Mouse (Mus musculus) liver, adult 2 months (tissue): ENCODE results near the gene Agap3. TPM values are rescaled to one million over a fixed set of nuclear protein-coding genes. Genes with fewer than 3 reads are reported as not detected.

Experiments
- DNase-seq: peaks from one replicate; pipeline ENCODE4 v3.0.0-alpha.2; 2011; ENCODE audit warnings: low read depth, low spot score; ENCODE audit errors: extremely low read depth
- H3K27ac ChIP-seq: fragments of 200-500 bp; replicated peaks from 2 replicates; pipeline ENCODE4 v1.5.1; 2012; ENCODE audit warnings: low read depth, mild to moderate bottlenecking, control low read depth, inconsistent platforms, low read length; ENCODE audit not compliant: insufficient read depth
- H3K27me3 ChIP-seq: fragments of 200-500 bp; 2 replicates; pipeline ENCODE4 v1.6.1; 2012; ENCODE audit warnings: mild to moderate bottlenecking, moderate library complexity, low read length, inconsistent platforms; ENCODE audit not compliant: control insufficient read depth, insufficient read depth
- H3K36me3 ChIP-seq: fragments of 200-500 bp; 2 replicates; pipeline ENCODE4 v1.6.1; 2012; ENCODE audit warnings: low read length, inconsistent platforms; ENCODE audit not compliant: control insufficient read depth, insufficient read depth
- H3K4me1 ChIP-seq: fragments of 200-500 bp; 2 replicates; pipeline ENCODE4 v1.6.1; 2011; ENCODE audit warnings: low read length; ENCODE audit not compliant: control insufficient read depth, insufficient read depth
- H3K4me3 ChIP-seq: fragments of 200-500 bp; 2 replicates; pipeline ENCODE4 v1.5.1; 2011; ENCODE audit warnings: low read depth, mild to moderate bottlenecking, control low read depth, low read length, moderate library complexity; ENCODE audit not compliant: insufficient read depth
- H3K79me2 ChIP-seq: fragments of 200-500 bp; 2 replicates; pipeline ENCODE4 v1.6.1; 2012; ENCODE audit warnings: inconsistent platforms, mild to moderate bottlenecking, low read length, moderate library complexity; ENCODE audit not compliant: control insufficient read depth, insufficient read depth
- H3K9ac ChIP-seq: fragments of 200-500 bp; 2 replicates; pipeline ENCODE4 v1.6.1; 2012; ENCODE audit warnings: low read depth, mild to moderate bottlenecking, control low read depth, inconsistent platforms, low read length
- CTCF ChIP-seq: fragments of 200-500 bp; IDR thresholded peaks from 2 replicates; pipeline ENCODE4 v1.5.1; 2011; ENCODE audit warnings: low read depth, low read length, control low read depth
- POLR2A ChIP-seq: fragments of 200-500 bp; IDR thresholded peaks from 2 replicates; pipeline ENCODE4 v1.6.1; 2011; ENCODE audit warnings: low read length, control low read depth; ENCODE audit not compliant: insufficient read depth; ENCODE audit errors: extremely low read depth
- WGBS: fragments of 180-500 bp; shearing (Covaris S2); methylation state at CpG from one replicate; pipeline ENCODE4 v1.1.7; 2018; 5-methylcytosine and 5-hydroxymethylcytosine counted together
- polyA plus RNA-seq: library from polyadenylated mRNA; depleted of rRNA; stranded (reverse); fragments of >200 nt; gene quantifications from 2 replicates; pipeline ENCODE4 v1.2.3, GENCODE M21; 2012
- total RNA-seq: library from RNA; depleted of rRNA; stranded (reverse); fragments of >200 nt; gene quantifications from 2 replicates; pipeline ENCODE4 v1.2.3, GENCODE M21; 2014

The Agap3 gene
- total and polyA plus RNA-seq, 2 experiments: 13.8 to 37.8 TPM

DNA sequence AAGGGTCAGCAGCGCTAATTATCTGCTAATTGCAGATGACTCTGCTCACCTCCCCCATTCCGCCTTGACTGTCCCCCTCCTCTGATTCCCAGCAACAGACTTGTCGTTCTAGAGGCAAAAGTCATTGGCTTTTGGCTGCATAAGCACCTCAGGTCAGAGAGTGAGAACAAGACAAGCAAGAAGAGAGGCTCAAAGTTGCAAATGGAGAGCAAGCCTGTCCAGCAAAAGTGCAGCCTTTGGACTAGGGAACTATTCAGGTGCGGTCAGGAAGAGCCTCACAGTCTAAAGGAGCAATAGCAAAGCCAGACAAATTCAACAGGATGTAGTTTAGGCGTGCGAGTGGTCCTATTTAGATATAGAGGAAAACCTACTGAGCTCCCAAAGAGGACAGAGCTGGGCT, 75.8 kb downstream of the Agap3 start:
- TF ChIP-seq CTCF (no peak), POLR2A (no peak)
- Histone ChIP-seq H3K9ac (no peak overlapping the region), H3K4me3 (no peak overlapping the region), H3K36me3 (no peaks in the 10 kb centered on the region), H3K27me3 (peaks cover 10% of the 10 kb centered on the region), H3K4me1 (no peaks in the 10 kb centered on the region), H3K79me2 (no peaks in the 10 kb centered on the region), H3K27ac (no peak overlapping the region)
- 21% methylated on average over 6 of the region's 6 CpGs for WGBS
- no peak for DNase-seq

DNA sequence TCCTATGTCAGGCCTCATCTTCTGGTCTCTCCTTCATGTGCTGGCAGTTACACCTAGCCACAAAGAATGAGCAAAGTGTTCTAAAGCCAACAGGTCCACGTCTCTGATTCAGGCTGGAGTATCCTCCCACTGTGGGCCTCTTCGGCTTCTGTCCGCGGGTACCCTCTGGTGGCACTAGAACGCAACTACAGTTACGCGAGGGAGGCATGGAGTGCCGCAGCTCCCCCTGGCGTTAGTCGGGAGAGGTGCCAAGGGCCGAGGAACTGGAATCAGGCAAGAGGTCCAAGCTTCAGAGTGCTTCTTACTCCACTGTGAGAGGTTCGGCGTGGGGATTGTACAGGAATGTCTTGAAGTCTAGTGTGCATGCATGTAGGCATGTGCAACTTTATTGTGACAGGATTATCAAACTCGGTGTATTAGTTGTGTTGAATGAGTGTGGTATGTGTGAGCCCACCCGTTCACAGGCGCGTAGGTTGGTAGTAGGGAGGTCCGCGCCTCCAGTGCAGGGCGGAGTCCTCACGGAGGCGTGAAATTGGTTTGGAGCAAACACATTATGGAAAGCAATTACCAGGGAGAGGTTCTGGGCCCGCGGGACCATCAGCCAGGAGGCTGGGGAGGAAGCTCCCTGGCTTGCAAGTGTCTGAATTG, 78.2 kb downstream of the Agap3 start:
- no peaks in the 10 kb centered on the region for H3K36me3 ChIP-seq
- peak; percentile 61 for DNase-seq
- no peak overlapping the region for H3K9ac ChIP-seq
- TF ChIP-seq CTCF (peak; percentile 100), POLR2A (no peak)
- peaks cover 10% of the 10 kb centered on the region for H3K27me3 ChIP-seq
- H3K4me3 ChIP-seq: no peak overlapping the region; the same call in 1 of the 2 replicates
- WGBS: 22% methylated on average over 24 of the region's 24 CpGs
- H3K79me2 ChIP-seq: no peaks in the 10 kb centered on the region
- no peaks in the 10 kb centered on the region for H3K4me1 ChIP-seq
- no peak overlapping the region for H3K27ac ChIP-seq

GRCm38 (mm10) chr5:24533391-24533790, 81.4 kb downstream of the Agap3 start:
- Histone ChIP-seq H3K27ac (no peak overlapping the region), H3K27me3 (peaks cover 5% of the 10 kb centered on the region), H3K4me1 (no peaks in the 10 kb centered on the region), H3K4me3 (no peak overlapping the region), H3K79me2 (no peaks in the 10 kb centered on the region), H3K36me3 (no peaks in the 10 kb centered on the region), H3K9ac (no peak overlapping the region)
- 57% methylated on average over 11 of the region's 11 CpGs for WGBS
- TF ChIP-seq CTCF: no peak
- TF ChIP-seq POLR2A: no peak
- DNase-seq: no peak

GRCm38 (mm10) chr5:24534292-24534691, 82.3 kb downstream of the Agap3 start:
- WGBS: 46% methylated on average over 5 of the region's 5 CpGs
- Histone ChIP-seq H3K4me1 (no peaks in the 10 kb centered on the region), H3K4me3 (no peak overlapping the region), H3K27ac (no peak overlapping the region), H3K27me3 (peaks cover 5% of the 10 kb centered on the region), H3K9ac (no peak overlapping the region), H3K36me3 (no peaks in the 10 kb centered on the region), H3K79me2 (no peaks in the 10 kb centered on the region)
- peak; percentile 6 for DNase-seq
- no peak for TF ChIP-seq POLR2A
- TF ChIP-seq CTCF: peak; percentile 9; the same call in 1 of the 2 replicates

GRCm38 (mm10) chr5:24535731-24536130, 83.8 kb downstream of the Agap3 start:
- TF ChIP-seq CTCF (no peak), POLR2A (no peak)
- no peaks in the 10 kb centered on the region for H3K79me2 ChIP-seq
- no peaks in the 10 kb centered on the region; the same call in 1 of the 2 replicates for H3K4me1 ChIP-seq
- peaks cover 5% of the 10 kb centered on the region for H3K27me3 ChIP-seq
- no peak overlapping the region for H3K9ac ChIP-seq
- H3K27ac ChIP-seq: no peak overlapping the region
- no peak overlapping the region for H3K4me3 ChIP-seq
- no peak for DNase-seq
- H3K36me3 ChIP-seq: no peaks in the 10 kb centered on the region
- 79% methylated on average over 3 of the region's 3 CpGs for WGBS

DNA sequence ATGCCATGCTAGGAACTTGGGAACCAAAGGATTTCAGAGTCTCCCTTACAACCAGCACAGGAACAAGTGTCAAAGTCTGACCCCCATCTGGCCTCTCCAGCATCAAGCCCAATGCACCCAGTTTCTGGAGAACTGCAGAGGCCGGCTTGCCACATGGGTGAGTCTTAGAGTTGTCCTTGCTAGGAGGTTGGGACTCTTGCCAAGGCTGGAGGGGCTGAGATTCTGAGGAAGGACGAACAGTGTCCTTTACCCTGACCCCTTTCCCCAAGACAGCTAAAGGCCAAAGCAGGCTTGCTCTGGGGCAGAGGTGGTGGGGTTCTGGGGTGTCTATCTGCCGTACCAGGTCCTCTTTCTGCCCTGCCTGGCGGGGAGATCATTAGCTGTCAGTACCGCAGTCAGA, 84.5 kb downstream of the Agap3 start:
- WGBS: 82% methylated on average over 5 of the region's 5 CpGs
- Histone ChIP-seq H3K4me1 (no peaks in the 10 kb centered on the region; the same call in 1 of the 2 replicates), H3K79me2 (no peaks in the 10 kb centered on the region), H3K27ac (no peak overlapping the region), H3K4me3 (no peak overlapping the region), H3K27me3 (peaks cover 5% of the 10 kb centered on the region), H3K36me3 (no peaks in the 10 kb centered on the region), H3K9ac (no peak overlapping the region)
- DNase-seq: no peak
- TF ChIP-seq CTCF (no peak), POLR2A (no peak)
